Mouse (Mus musculus): ENCODE results near the gene Eif4g3. TPM values are rescaled to one million over a fixed set of nuclear protein-coding genes. Genes with fewer than 3 reads are reported as not detected.

The Eif4g3 gene
- polyA plus RNA-seq, 1 experiment from 2014 or later: 55.9 TPM

- Histone ChIP-seq H3K4me1 (ENCODE audit: control insufficient read depth, insufficient read depth, low read length) (peaks cover 15% of the 10 kb centered on the region), H3K9me3 (ENCODE audit: control insufficient read depth, low read length) (no peaks in the 10 kb centered on the region), H3K4me3 (ENCODE audit: low read length) (no peak overlapping the region), H3K36me3 (ENCODE audit: control insufficient read depth, insufficient read depth, low read length) (peaks cover 14% of the 10 kb centered on the region; the same call in 1 of the 2 replicates), H3K4me2 (replicated peaks; ENCODE audit: low read depth, low read length) (no peak overlapping the region), H3K9ac (ENCODE audit: low read depth, low read length) (no peak overlapping the region), H3K27ac (ENCODE audit: low read depth, low read length) (no peak overlapping the region), H3K27me3 (ENCODE audit: control insufficient read depth, insufficient read depth, low read length) (no peaks in the 10 kb centered on the region)
- no peak for ATAC-seq (ENCODE audit: low FRiP score, low TSS enrichment)
- WGBS: 82% methylated on average over 9 of the region's 9 CpGs
Observed at GRCm38 (mm10) chr4:138039275-138039651, 46.4 kb downstream of the Eif4g3 start.

- ATAC-seq (ENCODE audit: low FRiP score, low TSS enrichment): no peak
- Histone ChIP-seq H3K27ac (ENCODE audit: low read depth, low read length) (no peak overlapping the region), H3K4me2 (replicated peaks; ENCODE audit: low read depth, low read length) (no peak overlapping the region), H3K36me3 (ENCODE audit: control insufficient read depth, insufficient read depth, low read length) (peaks cover 17% of the 10 kb centered on the region), H3K4me1 (ENCODE audit: control insufficient read depth, insufficient read depth, low read length) (peaks cover 15% of the 10 kb centered on the region), H3K4me3 (ENCODE audit: low read length) (no peak overlapping the region), H3K9ac (ENCODE audit: low read depth, low read length) (no peak overlapping the region), H3K27me3 (ENCODE audit: control insufficient read depth, insufficient read depth, low read length) (no peaks in the 10 kb centered on the region), H3K9me3 (ENCODE audit: control insufficient read depth, low read length) (0 out of 2 replicates have a peak, but pooled peaks cover 3% of the 10 kb centered on the region)
- 86% methylated on average over 3 of the region's 3 CpGs for WGBS
Observed at GRCm38 (mm10) chr4:138040589-138040988, 47.8 kb downstream of the Eif4g3 start.

GRCm38 (mm10) chr4:138041566-138042256, 48.9 kb downstream of the Eif4g3 start:
- Histone ChIP-seq H3K9me3 (ENCODE audit: control insufficient read depth, low read length) (0 out of 2 replicates have a peak, but pooled peaks cover 3% of the 10 kb centered on the region), H3K36me3 (ENCODE audit: control insufficient read depth, insufficient read depth, low read length) (peaks cover 25% of the 10 kb centered on the region), H3K9ac (ENCODE audit: low read depth, low read length) (no peak overlapping the region), H3K4me1 (ENCODE audit: control insufficient read depth, insufficient read depth, low read length) (peaks cover 15% of the 10 kb centered on the region), H3K4me2 (replicated peaks; ENCODE audit: low read depth, low read length) (no peak overlapping the region), H3K27me3 (ENCODE audit: control insufficient read depth, insufficient read depth, low read length) (no peaks in the 10 kb centered on the region), H3K27ac (ENCODE audit: low read depth, low read length) (no peak overlapping the region), H3K4me3 (ENCODE audit: low read length) (no peak overlapping the region)
- no peak for ATAC-seq (ENCODE audit: low FRiP score, low TSS enrichment)
- 81% methylated on average over 12 of the region's 12 CpGs for WGBS

- 54% methylated on average over 2 of the region's 2 CpGs for WGBS
- Histone ChIP-seq H3K4me1 (ENCODE audit: control insufficient read depth, insufficient read depth, low read length) (peaks cover 15% of the 10 kb centered on the region), H3K9ac (ENCODE audit: low read depth, low read length) (no peak overlapping the region), H3K27ac (ENCODE audit: low read depth, low read length) (no peak overlapping the region), H3K27me3 (ENCODE audit: control insufficient read depth, insufficient read depth, low read length) (no peaks in the 10 kb centered on the region), H3K9me3 (ENCODE audit: control insufficient read depth, low read length) (0 out of 2 replicates have a peak, but pooled peaks cover 3% of the 10 kb centered on the region), H3K4me2 (replicated peaks; ENCODE audit: low read depth, low read length) (no peak overlapping the region), H3K36me3 (ENCODE audit: control insufficient read depth, insufficient read depth, low read length) (peaks cover 29% of the 10 kb centered on the region), H3K4me3 (ENCODE audit: low read length) (no peak overlapping the region)
- ATAC-seq (ENCODE audit: low FRiP score, low TSS enrichment): no peak
Observed at GRCm38 (mm10) chr4:138042257-138042589, 49.4 kb downstream of the Eif4g3 start.

- Histone ChIP-seq H3K27ac (ENCODE audit: low read depth, low read length) (no peak overlapping the region), H3K36me3 (ENCODE audit: control insufficient read depth, insufficient read depth, low read length) (peaks cover 33% of the 10 kb centered on the region)
- WGBS: 95% methylated on average over 5 of the region's 5 CpGs
Observed at GRCm38 (mm10) chr4:138042625-138043024, 49.8 kb downstream of the Eif4g3 start.

GRCm38 (mm10) chr4:138044841-138045500, 52.1 kb downstream of the Eif4g3 start:
- H3K9ac ChIP-seq (ENCODE audit: low read depth, low read length): no peak overlapping the region
- H3K4me2 ChIP-seq (replicated peaks; ENCODE audit: low read depth, low read length): no peak overlapping the region
- H3K27ac ChIP-seq (ENCODE audit: low read depth, low read length): no peak overlapping the region
- no peak for ATAC-seq (ENCODE audit: low FRiP score, low TSS enrichment)
- 95% methylated on average over 16 of the region's 16 CpGs for WGBS
- H3K27me3 ChIP-seq (ENCODE audit: control insufficient read depth, insufficient read depth, low read length): no peaks in the 10 kb centered on the region
- H3K9me3 ChIP-seq (ENCODE audit: control insufficient read depth, low read length): 0 out of 2 replicates have a peak, but pooled peaks cover 3% of the 10 kb centered on the region
- peaks cover 37% of the 10 kb centered on the region for H3K36me3 ChIP-seq (ENCODE audit: control insufficient read depth, insufficient read depth, low read length)
- H3K4me1 ChIP-seq (ENCODE audit: control insufficient read depth, insufficient read depth, low read length): 0 out of 2 replicates have a peak, but pooled peaks cover 4% of the 10 kb centered on the region
- H3K4me3 ChIP-seq (ENCODE audit: low read length): no peak overlapping the region

More at GRCm38 (mm10) chr4:138042625-138043024, 49.8 kb downstream of the Eif4g3 start:
- Histone ChIP-seq H3K9ac (ENCODE audit: low read depth, low read length) (no peak overlapping the region), H3K27me3 (ENCODE audit: control insufficient read depth, insufficient read depth, low read length) (no peaks in the 10 kb centered on the region), H3K4me2 (replicated peaks; ENCODE audit: low read depth, low read length) (no peak overlapping the region), H3K4me3 (ENCODE audit: low read length) (no peak overlapping the region), H3K4me1 (ENCODE audit: control insufficient read depth, insufficient read depth, low read length) (peaks cover 15% of the 10 kb centered on the region), H3K9me3 (ENCODE audit: control insufficient read depth, low read length) (0 out of 2 replicates have a peak, but pooled peaks cover 3% of the 10 kb centered on the region)
- ATAC-seq (ENCODE audit: low FRiP score, low TSS enrichment): no peak

GRCm38 (mm10) chr4:138045809-138046208, 53.0 kb downstream of the Eif4g3 start:
- Histone ChIP-seq H3K4me3 (ENCODE audit: low read length) (no peak overlapping the region), H3K27ac (ENCODE audit: low read depth, low read length) (no peak overlapping the region), H3K27me3 (ENCODE audit: control insufficient read depth, insufficient read depth, low read length) (no peaks in the 10 kb centered on the region), H3K4me2 (replicated peaks; ENCODE audit: low read depth, low read length) (no peak overlapping the region), H3K4me1 (ENCODE audit: control insufficient read depth, insufficient read depth, low read length) (0 out of 2 replicates have a peak, but pooled peaks cover 4% of the 10 kb centered on the region), H3K36me3 (ENCODE audit: control insufficient read depth, insufficient read depth, low read length) (peaks cover 40% of the 10 kb centered on the region), H3K9me3 (ENCODE audit: control insufficient read depth, low read length) (0 out of 2 replicates have a peak, but pooled peaks cover 3% of the 10 kb centered on the region), H3K9ac (ENCODE audit: low read depth, low read length) (no peak overlapping the region)
- 97% methylated on average over 1 of the region's 1 CpGs for WGBS
- ATAC-seq (ENCODE audit: low FRiP score, low TSS enrichment): no peak

GRCm38 (mm10) chr4:138046371-138046770, 53.5 kb downstream of the Eif4g3 start:
- 95% methylated on average over 8 of the region's 8 CpGs for WGBS
- Histone ChIP-seq H3K9me3 (ENCODE audit: control insufficient read depth, low read length) (0 out of 2 replicates have a peak, but pooled peaks cover 3% of the 10 kb centered on the region), H3K27me3 (ENCODE audit: control insufficient read depth, insufficient read depth, low read length) (no peaks in the 10 kb centered on the region), H3K4me1 (ENCODE audit: control insufficient read depth, insufficient read depth, low read length) (0 out of 2 replicates have a peak, but pooled peaks cover 4% of the 10 kb centered on the region), H3K27ac (ENCODE audit: low read depth, low read length) (no peak overlapping the region), H3K4me3 (ENCODE audit: low read length) (no peak overlapping the region), H3K4me2 (replicated peaks; ENCODE audit: low read depth, low read length) (no peak overlapping the region), H3K36me3 (ENCODE audit: control insufficient read depth, insufficient read depth, low read length) (peaks cover 44% of the 10 kb centered on the region), H3K9ac (ENCODE audit: low read depth, low read length) (no peak overlapping the region)
- ATAC-seq (ENCODE audit: low FRiP score, low TSS enrichment): no peak

- H3K4me3 ChIP-seq (ENCODE audit: low read length): no peak overlapping the region
- peaks cover 54% of the 10 kb centered on the region for H3K36me3 ChIP-seq (ENCODE audit: control insufficient read depth, insufficient read depth, low read length)
- WGBS: 85% methylated on average over 6 of the region's 6 CpGs
- ATAC-seq (ENCODE audit: low FRiP score, low TSS enrichment): no peak
- H3K27me3 ChIP-seq (ENCODE audit: control insufficient read depth, insufficient read depth, low read length): no peaks in the 10 kb centered on the region
- H3K27ac ChIP-seq (ENCODE audit: low read depth, low read length): no peak overlapping the region
- H3K9ac ChIP-seq (ENCODE audit: low read depth, low read length): no peak overlapping the region
- no peaks in the 10 kb centered on the region for H3K4me1 ChIP-seq (ENCODE audit: control insufficient read depth, insufficient read depth, low read length)
- no peak overlapping the region for H3K4me2 ChIP-seq (replicated peaks; ENCODE audit: low read depth, low read length)
- H3K9me3 ChIP-seq (ENCODE audit: control insufficient read depth, low read length): 0 out of 2 replicates have a peak, but pooled peaks cover 3% of the 10 kb centered on the region
Observed at GRCm38 (mm10) chr4:138049547-138049946, 56.7 kb downstream of the Eif4g3 start.
